Mouse (Mus musculus) cortical plate, adult 2 months (tissue): ENCODE results near the gene Dtd2. TPM values are rescaled to one million over a fixed set of nuclear protein-coding genes. Genes with fewer than 3 reads are reported as not detected.

Experiments
- H3K27ac ChIP-seq: fragments of 200-500 bp; 2 replicates; pipeline ENCODE4 v1.5.1; 2012; ENCODE audit warnings: low read length, control low read depth, inconsistent platforms; ENCODE audit not compliant: insufficient read depth
- H3K4me1 ChIP-seq: fragments of 200-500 bp; 2 replicates; pipeline ENCODE4 v1.6.1; 2011; ENCODE audit warnings: low read length; ENCODE audit not compliant: control insufficient read depth, insufficient read depth
- H3K4me3 ChIP-seq: fragments of 200-500 bp; 2 replicates; pipeline ENCODE4 v1.5.1; 2011; ENCODE audit warnings: mild to moderate bottlenecking, low read length, control low read depth; ENCODE audit not compliant: insufficient read depth
- CTCF ChIP-seq: fragments of 200-500 bp; IDR thresholded peaks from 2 replicates; pipeline ENCODE4 v1.5.1; 2011; ENCODE audit warnings: mild to moderate bottlenecking, control low read depth, low read length; ENCODE audit not compliant: insufficient read depth; ENCODE audit errors: extremely low read depth
- POLR2A ChIP-seq: fragments of 200-500 bp; IDR thresholded peaks from 2 replicates; pipeline ENCODE4 v1.6.1; 2011; ENCODE audit warnings: mild to moderate bottlenecking, low read length, control low read depth; ENCODE audit not compliant: insufficient read depth; ENCODE audit errors: extremely low read depth
- polyA plus RNA-seq: library from polyadenylated mRNA; depleted of rRNA; stranded (reverse); fragments of >200 nt; gene quantifications from 2 replicates; pipeline ENCODE4 v1.2.3, GENCODE M21; 2012; rRNA removed

The Dtd2 gene
- polyA plus RNA-seq, 1 experiment = 12.4 TPM

GRCm38 (mm10) chr12:51969876-51970275 lies 36.4 kb downstream of the Dtd2 start:
- TF ChIP-seq POLR2A (no peak), CTCF (no peak)
- Histone ChIP-seq H3K4me1 (no peaks in the 10 kb centered on the region), H3K4me3 (peak overlapping the region; percentile 73; the same call in 1 of the 2 replicates), H3K27ac (no peak overlapping the region)

- H3K4me3 ChIP-seq = no peak overlapping the region
- no peak overlapping the region for H3K27ac ChIP-seq
- no peaks in the 10 kb centered on the region for H3K4me1 ChIP-seq
- no peak for TF ChIP-seq CTCF
- no peak for TF ChIP-seq POLR2A
These were observed 37.2 kb downstream of the Dtd2 start for GRCm38 (mm10) chr12:51969092-51969491.

GRCm38 (mm10) chr12:51967915-51968595 lies 38.2 kb downstream of the Dtd2 start:
- TF ChIP-seq CTCF (no peak), POLR2A (no peak)
- no peak overlapping the region for H3K4me3 ChIP-seq
- H3K27ac ChIP-seq = no peak overlapping the region
- H3K4me1 ChIP-seq = no peaks in the 10 kb centered on the region

- Histone ChIP-seq H3K4me1 (no peaks in the 10 kb centered on the region), H3K4me3 (no peak overlapping the region), H3K27ac (no peak overlapping the region)
- TF ChIP-seq POLR2A (no peak), CTCF (no peak)
These were observed 48.7 kb downstream of the Dtd2 start for GRCm38 (mm10) chr12:51957626-51958025.

GRCm38 (mm10) chr12:51952309-51952708 lies 54.0 kb downstream of the Dtd2 start:
- Histone ChIP-seq H3K4me3 (no peak overlapping the region), H3K4me1 (no peaks in the 10 kb centered on the region; the same call in 1 of the 2 replicates), H3K27ac (no peak overlapping the region)
- TF ChIP-seq POLR2A = no peak

GRCm38 (mm10) chr12:51947498-51947945 lies 58.8 kb downstream of the Dtd2 start:
- Histone ChIP-seq H3K4me1 (no peaks in the 10 kb centered on the region; the same call in 1 of the 2 replicates), H3K27ac (no peak overlapping the region), H3K4me3 (no peak overlapping the region)
- TF ChIP-seq CTCF = peak; percentile 37
- no peak for TF ChIP-seq POLR2A

GRCm38 (mm10) chr12:51945331-51945730 lies 61.0 kb downstream of the Dtd2 start:
- no peaks in the 10 kb centered on the region for H3K4me1 ChIP-seq
- no peak for TF ChIP-seq CTCF
- TF ChIP-seq POLR2A = no peak
- H3K27ac ChIP-seq = no peak overlapping the region
- no peak overlapping the region for H3K4me3 ChIP-seq

- Histone ChIP-seq H3K27ac (no peak overlapping the region), H3K4me1 (no peaks in the 10 kb centered on the region), H3K4me3 (no peak overlapping the region)
- TF ChIP-seq CTCF (no peak), POLR2A (no peak)
These were observed 66.5 kb downstream of the Dtd2 start for GRCm38 (mm10) chr12:51939848-51940247.

Other genes starting within 250 kb of the Dtd2 start
- 33.0 and 33.1 TPM in 2 replicates for gene Hectd1, start 177.0 kb downstream of the Dtd2 start, polyA plus RNA-seq
- gene Heatr5a, start 35.2 kb downstream of the Dtd2 start, polyA plus RNA-seq = 6.3 and 8.2 TPM in 2 replicates
- not detected in 2 replicates for gene Gpr33, start 21.6 kb upstream of the Dtd2 start, polyA plus RNA-seq
- 3.2 and 4.2 TPM in 2 replicates for gene Nubpl, start 91.2 kb upstream of the Dtd2 start, polyA plus RNA-seq